Mouse (Mus musculus) intestine, embryonic 15.5 days (tissue): ENCODE results near the gene Olfr692. TPM values are rescaled to one million over a fixed set of nuclear protein-coding genes. Genes with fewer than 3 reads are reported as not detected.
"Not testable (repeated sequence)": the region's sequence is repeated elsewhere in the genome, so short reads cannot be mapped to it uniquely, and the experiment has no call there.

Source experiments
- ATAC-seq: fragments of 200-750 bp; cut with Nextera tagmentation; 2 replicates; pipeline ENCODE4 v1.8.0; 2017; ENCODE audit warnings: moderate TSS enrichment, moderate library complexity
- H3K27ac ChIP-seq: fragments of 300-500 bp; sonication (generic); 2 replicates; pipeline ENCODE4 v1.5.1; 2015; ENCODE audit warnings: mild to moderate bottlenecking, inconsistent platforms
- H3K27me3 ChIP-seq: fragments of 300-500 bp; sonication (generic); replicated peaks from 2 replicates; pipeline ENCODE4 v1.6.1; 2015; ENCODE audit warnings: inconsistent platforms
- H3K36me3 ChIP-seq: fragments of 300-500 bp; sonication (generic); 2 replicates; pipeline ENCODE4 v1.6.1; 2015; ENCODE audit warnings: inconsistent platforms
- H3K4me1 ChIP-seq: fragments of 300-500 bp; sonication (generic); replicated peaks from 2 replicates; pipeline ENCODE4 v1.6.1; 2015; ENCODE audit warnings: inconsistent platforms
- H3K4me2 ChIP-seq: fragments of 300-500 bp; sonication (generic); replicated peaks from 2 replicates; pipeline ENCODE4 v1.6.1; 2015; ENCODE audit warnings: mild to moderate bottlenecking, inconsistent platforms
- H3K4me3 ChIP-seq: fragments of 300-500 bp; sonication (generic); replicated peaks from 2 replicates; pipeline ENCODE4 v1.5.1; 2015; ENCODE audit warnings: inconsistent platforms
- H3K9ac ChIP-seq: fragments of 300-500 bp; sonication (generic); 2 replicates; pipeline ENCODE4 v1.6.1; 2015; ENCODE audit warnings: inconsistent platforms
- H3K9me3 ChIP-seq: fragments of 300-500 bp; sonication (generic); 2 replicates; pipeline ENCODE4 v1.6.1; 2016; ENCODE audit warnings: inconsistent platforms
- WGBS: fragments of 180-500 bp; shearing (Covaris S2); methylation state at CpG from one replicate; pipeline ENCODE4 v1.1.7; 2015; 5-methylcytosine and 5-hydroxymethylcytosine counted together
- polyA plus RNA-seq: library from polyadenylated mRNA; unstranded; fragments of >200 nt; fragmentation: Nextera tagmentation; extraction: Ambion mirVana; gene quantifications from 2 replicates; pipeline ENCODE4 v1.2.1, GENCODE M21; 2015

The Olfr692 gene
- polyA plus RNA-seq, result not detected in 2 replicates

DNA sequence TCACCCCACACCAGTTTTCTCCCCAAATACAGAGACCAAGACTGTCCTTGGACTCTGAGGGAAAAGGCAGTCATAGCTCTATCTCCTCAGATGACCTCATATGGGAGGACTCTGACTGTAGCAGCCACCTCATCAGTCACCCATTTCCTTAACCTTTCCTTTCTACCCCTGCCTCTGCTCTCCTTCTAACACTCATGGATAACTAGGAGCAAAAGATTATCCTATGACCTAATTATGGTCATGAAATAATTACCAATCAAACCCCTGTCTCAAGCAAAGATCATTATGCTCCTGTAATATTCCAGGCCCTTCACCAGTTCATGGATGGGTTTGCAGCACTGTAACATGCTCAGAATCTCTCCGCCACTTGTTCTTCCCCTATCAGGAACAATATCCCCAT, at the start of gene Olfr692:
TSS of gene Olfr692 (plus strand) at position 301 of the 400 bp plus-strand sequence.
- H3K4me3 ChIP-seq, result no peak within 1 kb of the TSS
- ATAC-seq, result no peak
- WGBS, result 85% methylated on average over 1 of the region's 1 CpGs
- H3K9me3 ChIP-seq, result no peaks in the 10 kb centered on the region
- no peak within 1 kb of the TSS for H3K4me2 ChIP-seq
- H3K27ac ChIP-seq, result no peak within 1 kb of the TSS
- H3K9ac ChIP-seq, result no peak within 1 kb of the TSS
- H3K36me3 ChIP-seq, result no peaks in the 10 kb centered on the region; the same call in 1 of the 2 replicates
- H3K27me3 ChIP-seq, result no peaks in the 10 kb centered on the region
- no peaks in the 10 kb centered on the region for H3K4me1 ChIP-seq

- Histone ChIP-seq H3K9me3 (no peaks in the 10 kb centered on the region), H3K9ac (no peak overlapping the region), H3K27ac (no peak overlapping the region), H3K27me3 (no peaks in the 10 kb centered on the region), H3K4me1 (no peaks in the 10 kb centered on the region), H3K4me3 (no peak overlapping the region), H3K36me3 (no peaks in the 10 kb centered on the region), H3K4me2 (no peak overlapping the region)
- 65% methylated on average over 2 of the region's 2 CpGs for WGBS
- ATAC-seq, result no peak
Measured at GRCm38 (mm10) chr7:105325302-105325701, 42.7 kb upstream of the Olfr692 start.

DNA sequence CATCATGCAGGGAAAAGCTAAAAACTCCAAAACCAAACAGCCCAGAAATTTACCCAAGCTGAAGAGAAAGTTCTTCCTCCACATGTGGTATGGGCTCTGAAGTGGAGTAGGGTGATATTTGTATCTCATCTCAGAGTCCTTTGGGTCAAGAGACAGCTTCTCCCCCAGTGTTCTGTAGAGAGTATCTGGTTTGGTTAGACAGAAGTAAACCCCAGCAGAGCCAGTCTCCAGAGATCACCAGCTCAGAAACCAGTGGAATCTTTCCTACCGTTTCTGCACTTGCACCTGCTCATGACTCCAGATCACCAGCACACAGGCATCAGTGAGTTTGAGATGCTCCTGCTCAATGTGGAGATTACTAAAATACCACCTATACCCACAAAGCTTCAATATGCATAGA, 34.0 kb upstream of the Olfr692 start, which contains the start of gene Olfr690:
TSS of gene Olfr690 (minus strand) at position 101 of the 400 bp plus-strand sequence.
- no peak within 1 kb of the TSS for H3K4me3 ChIP-seq
- no peaks in the 10 kb centered on the region for H3K9me3 ChIP-seq
- no peak within 1 kb of the TSS for H3K27ac ChIP-seq
- 82% methylated on average over 1 of the region's 1 CpGs for WGBS
- no peaks in the 10 kb centered on the region for H3K27me3 ChIP-seq
- no peaks in the 10 kb centered on the region for H3K36me3 ChIP-seq
- H3K4me2 ChIP-seq, result no peak within 1 kb of the TSS
- ATAC-seq, result no peak
- H3K4me1 ChIP-seq, result no peaks in the 10 kb centered on the region
- no peak within 1 kb of the TSS for H3K9ac ChIP-seq

GRCm38 (mm10) chr7:105342170-105342569, 25.9 kb upstream of the Olfr692 start, which contains the start of gene Olfr691:
TSS of gene Olfr691 (minus strand) at chr7:105342270.
- Histone ChIP-seq H3K27me3 (no peaks in the 10 kb centered on the region), H3K9me3 (no peaks in the 10 kb centered on the region), H3K4me3 (no peak within 1 kb of the TSS), H3K4me2 (no peak within 1 kb of the TSS), H3K27ac (no peak within 1 kb of the TSS), H3K9ac (no peak within 1 kb of the TSS), H3K36me3 (no peaks in the 10 kb centered on the region), H3K4me1 (no peaks in the 10 kb centered on the region)
- no peak for ATAC-seq
- WGBS, result 45% methylated on average over 1 of the region's 1 CpGs

DNA sequence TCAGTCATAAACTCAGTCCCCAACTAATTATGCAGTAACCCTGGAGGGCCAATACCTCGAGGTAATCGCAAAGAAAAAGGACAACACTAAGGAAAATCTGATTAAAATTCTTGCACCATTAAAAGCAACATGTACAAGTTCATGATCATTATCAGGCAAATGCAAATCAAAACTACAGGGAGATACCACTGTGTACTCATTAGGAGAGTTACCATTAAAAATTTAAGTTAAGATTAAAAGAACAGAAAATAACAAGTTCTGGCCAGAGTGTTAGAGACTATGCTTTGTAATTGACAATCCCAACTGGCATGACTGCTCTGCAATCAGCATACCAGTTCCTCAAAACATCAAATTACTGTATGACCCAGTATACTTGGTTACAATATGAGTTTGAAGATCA, 25.3 kb upstream of the Olfr692 start:
- 82% methylated on average over 2 of the region's 2 CpGs for WGBS
- no peak overlapping the region for H3K4me3 ChIP-seq
- H3K9me3 ChIP-seq, result no peaks in the 10 kb centered on the region
- ATAC-seq, result no peak
- H3K27me3 ChIP-seq, result no peaks in the 10 kb centered on the region
- no peaks in the 10 kb centered on the region for H3K36me3 ChIP-seq
- H3K4me1 ChIP-seq, result no peaks in the 10 kb centered on the region
- H3K9ac ChIP-seq, result no peak overlapping the region
- no peak overlapping the region for H3K4me2 ChIP-seq
- no peak overlapping the region for H3K27ac ChIP-seq

DNA sequence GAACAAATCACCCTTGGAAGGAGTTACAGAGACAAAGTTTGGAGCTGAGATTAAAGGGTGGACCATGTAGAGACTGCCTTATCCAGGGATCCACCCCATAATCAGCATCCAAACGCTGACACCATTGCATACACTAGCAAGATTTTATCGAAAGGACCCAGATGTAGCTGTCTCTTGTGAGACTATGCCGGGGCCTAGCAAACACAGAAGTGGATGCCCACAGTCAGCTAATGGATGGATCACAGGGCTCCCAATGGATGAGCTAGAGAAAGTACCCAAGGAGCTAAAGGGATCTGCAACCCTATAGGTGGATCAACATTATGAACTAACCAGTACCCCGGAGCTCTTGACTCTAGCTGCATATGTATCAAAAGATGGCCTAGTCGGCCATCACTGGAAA, 12.0 kb upstream of the Olfr692 start:
- not testable (repeated sequence) for H3K36me3 ChIP-seq, H3K9ac ChIP-seq, H3K4me1 ChIP-seq, H3K27me3 ChIP-seq, H3K4me2 ChIP-seq, ATAC-seq, H3K27ac ChIP-seq, H3K9me3 ChIP-seq, H3K4me3 ChIP-seq
- no CpG with 5 or more reads among the region's 5 CpGs for WGBS

DNA sequence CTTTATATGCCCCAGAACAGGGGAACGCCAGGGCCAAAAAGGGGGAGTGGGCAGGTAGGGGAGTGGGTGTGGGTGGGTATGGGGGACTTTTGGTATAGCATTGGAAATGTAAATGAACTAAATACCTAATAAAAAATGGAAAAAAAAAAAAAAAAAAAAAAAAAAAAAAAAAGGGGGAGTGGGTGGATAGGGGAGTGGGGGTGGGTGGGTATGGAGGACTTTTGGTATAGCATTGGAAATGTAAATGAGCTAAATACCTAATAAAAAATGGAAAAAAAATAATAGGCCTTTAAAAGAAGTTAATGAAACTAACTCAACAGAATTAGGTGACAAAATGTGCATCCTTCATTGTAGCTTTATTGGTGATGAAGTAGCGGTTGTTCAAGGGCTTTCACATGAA, 11.5 kb upstream of the Olfr692 start:
- ATAC-seq, result peak; percentile 82
- H3K4me1 ChIP-seq, H3K9ac ChIP-seq, H3K27ac ChIP-seq, H3K4me3 ChIP-seq, H3K27me3 ChIP-seq, H3K4me2 ChIP-seq, H3K9me3 ChIP-seq, H3K36me3 ChIP-seq: not testable (repeated sequence)
- 91% methylated on average over 1 of the region's 2 CpGs for WGBS

GRCm38 (mm10) chr7:105361713-105362112, 6.3 kb upstream of the Olfr692 start:
- no peak for ATAC-seq
- Histone ChIP-seq H3K9ac (no peak overlapping the region), H3K4me3 (no peak overlapping the region), H3K4me1 (no peaks in the 10 kb centered on the region), H3K36me3 (no peaks in the 10 kb centered on the region), H3K27ac (no peak overlapping the region), H3K9me3 (no peaks in the 10 kb centered on the region), H3K4me2 (no peak overlapping the region), H3K27me3 (no peaks in the 10 kb centered on the region)
- 79% methylated on average over 2 of the region's 2 CpGs for WGBS

DNA sequence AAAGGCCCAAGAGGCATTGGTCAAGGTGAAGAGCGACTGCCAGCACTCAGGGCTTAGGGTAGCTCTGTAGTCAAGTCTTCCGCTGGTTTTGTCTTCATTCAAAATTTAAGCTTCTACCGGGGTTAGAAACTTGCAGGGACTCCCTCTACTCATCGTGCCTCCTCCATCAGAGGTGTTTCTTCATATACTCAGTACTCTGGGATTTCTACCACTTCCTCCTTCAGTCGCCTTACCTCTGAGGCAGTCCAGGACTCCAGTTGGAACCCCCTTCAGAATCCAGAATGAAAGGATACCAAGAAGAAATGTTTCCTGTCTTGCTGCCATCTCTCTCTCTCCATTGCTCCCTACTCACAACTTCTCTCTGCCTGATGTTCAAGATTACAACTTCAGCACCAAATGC, 762 bp upstream of the Olfr692 start:
- Histone ChIP-seq H3K27ac (no peak overlapping the region), H3K9ac (no peak overlapping the region), H3K4me1 (no peaks in the 10 kb centered on the region), H3K27me3 (no peaks in the 10 kb centered on the region), H3K36me3 (no peaks in the 10 kb centered on the region), H3K4me3 (no peak overlapping the region), H3K4me2 (no peak overlapping the region), H3K9me3 (no peaks in the 10 kb centered on the region)
- WGBS, result 90% methylated on average over 5 of the region's 5 CpGs
- ATAC-seq, result no peak

DNA sequence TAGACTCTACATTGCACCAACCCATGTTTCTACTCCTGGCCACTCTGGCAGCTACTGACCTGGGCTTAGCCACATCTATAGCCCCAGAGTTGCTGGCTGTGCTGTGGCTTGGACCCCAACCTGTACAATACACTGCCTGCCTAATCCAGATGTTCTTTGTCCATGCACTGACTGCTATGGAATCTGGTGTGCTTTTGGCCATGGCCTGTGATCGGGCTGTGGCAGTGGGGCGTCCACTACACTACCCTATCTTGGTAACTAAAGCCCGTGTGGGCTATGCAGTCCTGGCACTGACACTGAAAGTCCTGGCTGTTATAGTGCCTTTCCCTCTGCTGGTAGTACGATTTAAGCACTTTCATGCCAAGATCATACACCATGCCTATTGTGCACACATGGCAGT, 491 bp downstream of the Olfr692 start:
- Histone ChIP-seq H3K36me3 (no peaks in the 10 kb centered on the region; the same call in 1 of the 2 replicates), H3K9me3 (no peaks in the 10 kb centered on the region), H3K27me3 (no peaks in the 10 kb centered on the region), H3K4me1 (no peaks in the 10 kb centered on the region), H3K27ac (no peak overlapping the region), H3K4me2 (no peak overlapping the region), H3K9ac (no peak overlapping the region), H3K4me3 (no peak overlapping the region)
- no peak for ATAC-seq
- WGBS, result 89% methylated on average over 4 of the region's 4 CpGs

GRCm38 (mm10) chr7:105372912-105373311, 4.9 kb downstream of the Olfr692 start:
- Histone ChIP-seq H3K4me1 (no peaks in the 10 kb centered on the region), H3K36me3 (peaks cover 10% of the 10 kb centered on the region; the same call in 1 of the 2 replicates), H3K9ac (no peak overlapping the region), H3K4me3 (no peak overlapping the region), H3K4me2 (no peak overlapping the region), H3K27me3 (no peaks in the 10 kb centered on the region), H3K9me3 (no peaks in the 10 kb centered on the region), H3K27ac (no peak overlapping the region)
- 87% methylated on average over 1 of the region's 1 CpGs for WGBS
- ATAC-seq, result no peak

DNA sequence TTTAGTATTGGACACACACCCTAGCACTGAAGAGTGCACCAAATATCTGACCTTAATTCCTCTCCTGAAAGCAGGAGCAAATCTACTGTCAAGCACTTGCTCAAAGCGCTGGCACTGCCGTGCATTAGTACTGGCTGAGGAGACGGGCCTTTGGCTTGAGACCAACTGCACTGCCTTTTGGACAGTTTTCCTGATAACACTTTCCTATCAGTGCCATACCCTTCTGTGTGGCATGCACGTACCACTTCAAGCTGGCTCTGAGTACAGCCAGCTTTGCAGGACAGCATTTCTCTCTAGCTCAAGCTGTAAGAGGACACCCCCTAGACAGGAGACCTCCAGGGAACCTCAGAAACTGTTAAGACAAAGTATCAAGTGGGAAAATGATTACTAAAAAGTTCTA, 5.5 kb downstream of the Olfr692 start:
- no peak overlapping the region for H3K27ac ChIP-seq
- H3K27me3 ChIP-seq, result no peaks in the 10 kb centered on the region
- ATAC-seq, result no peak
- H3K36me3 ChIP-seq, result peaks cover 15% of the 10 kb centered on the region
- H3K4me1 ChIP-seq, result no peaks in the 10 kb centered on the region
- no peak overlapping the region for H3K9ac ChIP-seq
- WGBS, result 86% methylated on average over 4 of the region's 4 CpGs
- no peak overlapping the region for H3K4me3 ChIP-seq
- no peak overlapping the region for H3K4me2 ChIP-seq
- no peaks in the 10 kb centered on the region for H3K9me3 ChIP-seq

DNA sequence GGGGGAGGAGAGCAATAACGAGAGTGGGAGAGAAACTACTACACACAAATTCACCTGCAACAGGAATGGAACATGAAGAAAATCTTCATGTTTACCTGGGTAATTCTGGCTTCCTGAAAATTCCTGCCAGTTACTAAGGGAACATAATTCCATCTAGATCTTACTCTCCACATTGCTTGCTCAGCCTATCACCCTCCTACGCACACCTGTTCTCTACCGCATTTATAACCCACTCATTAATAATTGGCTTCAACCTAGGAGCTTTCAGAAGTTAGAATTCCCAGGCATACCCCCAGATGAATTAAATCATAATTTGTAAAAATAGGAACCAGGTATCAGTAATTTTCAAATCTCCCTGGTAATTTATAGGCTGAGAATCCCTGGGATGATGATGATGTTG, 5.9 kb downstream of the Olfr692 start:
- Histone ChIP-seq H3K27ac (no peak overlapping the region), H3K9ac (no peak overlapping the region), H3K9me3 (no peaks in the 10 kb centered on the region), H3K4me2 (no peak overlapping the region), H3K4me3 (no peak overlapping the region), H3K4me1 (no peaks in the 10 kb centered on the region), H3K36me3 (peaks cover 20% of the 10 kb centered on the region), H3K27me3 (no peaks in the 10 kb centered on the region)
- 96% methylated on average over 3 of the region's 3 CpGs for WGBS
- ATAC-seq, result no peak
